Mouse (Mus musculus) naive thymus-derived CD4-positive, alpha-beta T cell, adult 2 months (primary cell): ENCODE measurements around the gene Coq8b.
A peak's percentile ranks its signal among the peaks of the same experiment; 100 is the strongest.

ENCODE experiments used
- DNase-seq: peaks from one replicate; pipeline ENCODE4 v3.0.0-alpha.2; 2011; ENCODE audit warnings: low read depth

The Coq8b gene

DNA sequence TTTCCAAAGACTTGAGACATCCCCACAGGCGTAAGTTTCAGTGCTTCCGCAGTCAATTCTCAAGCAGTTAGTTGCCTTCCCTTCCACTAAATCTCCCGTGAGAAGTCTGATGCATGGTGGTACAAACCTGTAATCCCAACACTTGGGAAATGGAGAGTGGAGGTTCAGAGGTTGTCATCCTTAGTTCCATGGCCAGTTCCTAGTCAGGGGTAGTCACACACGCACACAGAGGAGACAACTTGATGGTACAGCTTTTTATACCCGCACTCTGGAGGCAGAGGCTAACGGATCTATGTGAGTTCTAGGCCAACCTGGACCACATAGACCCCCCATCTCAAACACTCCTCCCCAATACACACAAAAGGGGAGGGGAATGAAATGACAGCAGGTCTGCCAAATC lies 4.0 kb upstream of the Coq8b start:
- no peak for DNase-seq

DNA sequence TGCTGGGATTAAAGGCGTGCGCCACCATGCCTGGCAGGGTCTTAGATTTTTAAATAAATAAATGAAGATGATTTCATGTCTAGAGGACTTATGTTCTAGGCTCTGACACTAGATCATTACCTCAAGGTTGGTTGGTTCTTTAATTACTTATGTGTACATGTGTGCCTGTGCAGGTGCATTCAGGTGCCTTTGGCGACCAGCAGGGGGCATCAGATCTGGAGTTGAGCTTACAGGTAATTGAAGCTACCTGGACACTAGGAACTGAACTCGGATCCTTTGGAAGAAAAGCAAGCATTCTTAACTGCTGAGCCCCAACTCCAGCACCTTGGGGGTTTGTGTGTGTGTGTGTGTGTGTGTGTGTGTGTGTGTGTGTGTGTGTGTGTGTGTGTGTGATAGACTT lies 2.0 kb upstream of the Coq8b start:
- DNase-seq, result peak; percentile 60

DNA sequence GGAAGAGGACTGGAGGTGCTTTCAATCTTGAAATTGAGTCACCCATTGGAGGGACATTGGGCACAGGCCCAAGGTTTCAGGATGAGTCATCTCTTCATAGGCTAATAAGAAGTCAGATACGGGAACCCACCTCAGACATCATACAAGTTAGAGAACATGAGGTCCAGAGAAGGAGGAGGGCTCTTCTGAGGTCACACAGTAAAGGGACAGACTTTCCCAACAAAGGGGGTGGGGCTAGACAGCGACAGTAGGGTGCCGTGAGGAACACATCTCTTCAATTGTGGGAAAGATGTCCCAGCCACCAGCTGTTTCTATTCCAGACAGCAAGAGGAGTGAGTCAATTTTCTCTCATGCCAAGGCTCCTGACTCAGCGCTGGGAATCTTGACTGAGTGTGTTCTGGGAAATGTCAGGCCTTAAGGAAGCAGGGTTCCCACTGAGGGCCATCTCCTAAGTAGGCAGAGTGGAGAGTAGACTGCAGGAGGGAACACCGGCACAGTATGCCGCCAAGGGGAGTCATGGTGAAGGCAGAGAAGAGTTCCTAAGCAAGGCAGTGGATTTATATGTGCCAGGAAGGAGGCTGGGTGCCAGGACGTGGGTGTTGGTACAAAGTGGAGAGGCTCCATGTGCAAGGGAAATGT lies 1.0 kb upstream of the Coq8b start:
- no peak for DNase-seq

DNA sequence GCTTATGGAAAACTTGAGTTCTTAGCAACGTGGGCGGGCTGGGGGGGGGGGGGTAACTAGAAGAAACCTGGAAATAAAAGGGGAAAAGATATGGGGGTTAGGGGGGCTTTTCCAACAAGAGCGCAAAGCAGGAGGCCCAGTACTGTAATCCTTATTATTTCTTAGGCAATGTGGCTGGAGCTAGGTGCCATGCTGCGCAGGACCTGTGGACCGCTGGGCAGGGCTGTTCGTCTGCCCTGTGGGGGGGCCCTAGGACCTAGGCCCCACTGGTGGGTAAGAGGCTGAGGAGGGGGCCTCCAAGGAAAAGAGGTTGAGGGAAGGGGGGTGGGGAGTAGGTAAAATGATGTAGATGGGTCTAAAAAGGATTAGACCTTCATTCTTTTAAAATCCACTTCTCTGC lies 477 bp downstream of the Coq8b start:
- DNase-seq, result no peak

DNA sequence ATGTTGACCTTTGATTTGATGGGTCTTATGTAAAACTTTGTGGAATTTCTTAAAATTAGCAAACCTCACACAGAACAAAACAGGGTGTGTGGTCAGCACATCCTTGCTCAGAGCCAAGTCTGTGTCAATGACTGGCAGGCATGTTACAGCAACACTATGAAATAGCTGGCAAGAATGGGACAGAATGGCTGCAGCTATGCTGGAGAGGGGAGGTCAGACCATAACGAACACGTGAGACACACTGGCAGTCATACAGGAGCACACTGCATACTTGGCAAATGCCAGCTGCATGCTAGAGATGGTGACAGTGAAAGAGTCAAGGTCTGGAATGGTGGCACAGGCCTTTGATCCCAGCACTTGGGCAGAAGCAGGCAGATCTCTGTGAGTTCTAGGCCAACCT lies 2.9 kb downstream of the Coq8b start:
- no peak for DNase-seq

DNA sequence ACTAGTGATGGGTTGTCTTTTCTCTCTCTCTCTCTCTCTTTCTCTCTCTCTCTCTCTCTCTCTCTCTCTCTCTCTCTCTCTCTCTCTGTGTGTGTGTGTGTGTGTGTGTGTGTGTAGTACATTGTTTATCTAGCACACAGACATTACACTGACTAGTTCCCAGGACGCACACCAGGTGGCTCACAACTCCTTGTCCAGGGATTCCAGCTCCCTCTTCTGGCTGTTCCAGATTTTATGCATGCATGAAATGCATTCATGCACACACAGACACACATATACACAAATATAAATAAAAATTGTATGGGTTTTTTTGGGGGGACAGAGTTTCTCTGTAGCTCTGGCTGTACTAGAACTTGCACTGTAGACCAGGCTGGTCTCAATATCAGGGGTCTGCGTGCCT lies 4.7 kb downstream of the Coq8b start:
- no peak for DNase-seq

DNA sequence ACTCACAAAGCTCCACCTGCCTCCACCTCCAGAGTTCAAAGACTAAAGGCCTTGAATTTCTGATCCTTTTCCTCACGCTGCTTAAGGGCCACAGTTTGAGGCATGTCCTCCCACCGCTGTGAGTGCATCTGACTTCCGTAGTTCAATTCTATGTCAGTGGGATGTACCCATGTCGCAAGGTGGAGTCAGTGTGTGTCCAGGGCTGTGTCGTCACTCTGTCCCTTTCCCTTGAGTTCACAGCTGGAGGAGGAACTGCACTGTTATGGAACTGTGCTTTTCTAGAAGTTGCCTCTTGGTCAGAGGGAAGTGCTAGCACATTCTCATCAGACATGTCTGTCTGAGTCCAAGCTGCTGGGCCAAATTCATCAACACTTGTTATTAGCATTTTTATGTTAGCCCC lies 5.7 kb downstream of the Coq8b start:
- no peak for DNase-seq

DNA sequence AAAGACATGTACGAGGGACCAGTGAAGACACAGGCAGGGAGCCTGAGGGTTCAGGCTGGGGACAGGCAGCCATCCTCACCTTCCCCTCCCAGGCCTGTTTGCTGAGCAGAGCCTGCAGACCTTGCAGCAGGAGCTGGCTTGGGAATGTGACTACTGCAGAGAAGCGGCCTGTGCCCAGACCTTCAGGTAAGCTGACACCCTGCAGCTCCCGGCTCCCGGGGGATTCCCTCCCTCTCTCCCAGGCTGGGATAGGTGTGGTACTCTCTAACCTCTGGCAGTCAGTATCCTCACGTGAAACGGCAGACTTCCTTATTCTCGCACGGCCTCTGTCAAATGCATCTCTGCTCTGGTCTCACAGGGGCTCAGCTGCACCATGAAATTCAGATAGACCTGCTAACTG lies 10.4 kb downstream of the Coq8b start:
- no peak for DNase-seq

DNA sequence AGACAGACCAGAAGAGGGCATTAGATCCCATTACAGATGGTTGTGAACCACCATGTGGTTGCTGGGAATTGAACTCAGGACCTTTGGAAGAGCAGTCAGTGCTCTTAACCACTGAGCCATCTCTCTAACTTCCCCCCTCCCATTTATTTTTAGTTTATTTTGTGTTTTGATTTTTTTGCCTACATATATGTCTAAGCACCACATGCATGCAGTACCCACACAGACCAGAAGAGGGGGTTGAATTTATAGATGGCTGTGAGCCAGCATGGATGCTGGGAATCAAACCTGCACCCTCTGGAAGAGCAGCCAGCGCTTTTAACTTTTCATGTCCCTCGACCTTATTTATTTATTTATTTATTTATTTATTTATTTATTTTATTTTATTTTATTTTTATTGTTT lies 11.3 kb downstream of the Coq8b start:
- peak; percentile 67 for DNase-seq

DNA sequence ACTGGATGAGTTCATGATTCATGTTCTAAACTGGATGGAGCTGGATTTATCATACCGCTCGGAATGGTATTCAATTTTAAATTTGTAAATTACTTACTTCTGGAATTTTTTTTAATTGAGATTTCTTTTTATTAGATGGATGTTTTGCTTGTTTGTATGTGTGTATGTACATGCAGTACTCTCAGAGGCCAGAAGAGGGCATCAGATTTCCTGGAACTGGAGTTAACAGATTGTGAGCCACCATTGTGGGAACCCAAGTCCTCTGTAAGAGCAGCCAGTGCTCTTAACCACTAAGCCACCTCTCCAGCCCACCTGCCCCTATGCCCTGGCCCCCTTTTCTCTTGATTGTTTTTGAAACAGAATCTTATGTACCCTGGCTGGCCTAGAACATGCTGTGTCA lies 16.3 kb downstream of the Coq8b start:
- DNase-seq, result peak; percentile 46

DNA sequence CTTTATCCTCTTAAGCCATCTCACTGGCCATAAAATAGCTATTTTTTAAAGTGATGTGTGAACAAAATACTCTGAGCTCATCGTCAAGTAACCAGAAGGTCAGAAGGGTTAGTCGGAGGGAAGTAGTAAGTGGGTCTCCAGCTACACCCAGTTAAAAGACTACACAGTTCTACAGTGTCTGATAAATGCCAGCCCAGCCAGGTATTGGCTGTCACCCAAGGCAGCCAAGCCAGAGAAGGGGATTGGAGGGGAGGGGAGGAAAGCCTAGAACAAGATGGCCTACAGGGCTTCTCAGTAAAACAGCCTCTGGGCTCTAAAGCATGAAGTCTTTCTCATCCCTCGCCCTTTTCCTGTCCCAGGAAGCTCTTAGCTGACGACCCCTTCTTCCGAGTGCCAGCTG lies 17.1 kb downstream of the Coq8b start:
- DNase-seq, result no peak

DNA sequence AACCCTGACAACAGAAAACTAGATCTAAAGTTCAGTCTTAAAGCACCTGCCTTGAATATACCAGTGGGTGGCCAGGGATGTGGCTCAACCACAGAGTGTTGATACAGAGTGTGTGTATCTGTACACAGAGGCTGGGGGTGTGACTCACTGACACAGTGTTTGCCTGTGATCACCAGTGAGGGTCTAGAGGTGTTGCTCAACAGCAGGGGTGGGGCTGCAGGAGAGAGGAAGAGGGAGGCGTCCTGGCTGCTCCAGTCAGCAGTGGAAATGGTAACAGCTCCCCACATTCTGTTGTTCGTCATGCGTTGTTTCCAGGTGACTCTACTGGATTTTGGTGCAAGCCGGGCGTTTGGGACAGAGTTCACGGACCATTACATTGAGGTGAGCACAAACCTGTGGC lies 19.1 kb downstream of the Coq8b start:
- no peak for DNase-seq

DNA sequence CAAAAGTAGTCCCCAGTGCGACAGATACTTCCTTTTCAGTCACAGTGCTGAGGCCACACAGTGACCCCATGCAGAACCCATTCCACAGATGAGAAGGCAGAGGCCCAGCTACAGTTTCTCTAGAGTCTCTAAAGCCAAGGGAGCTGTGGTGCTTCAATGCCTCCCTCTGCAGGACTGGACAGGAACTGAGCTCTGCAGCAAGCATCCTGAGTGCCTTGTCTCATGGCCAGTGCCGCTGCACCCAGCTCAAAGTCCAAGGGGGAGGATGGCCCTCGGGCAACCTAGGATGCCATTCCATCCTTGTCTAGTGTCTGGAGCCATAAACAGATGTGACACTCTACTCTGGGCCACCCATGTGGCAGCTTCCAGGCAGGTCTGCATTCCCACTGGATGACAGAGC lies 22.9 kb downstream of the Coq8b start:
- DNase-seq, result no peak

DNA sequence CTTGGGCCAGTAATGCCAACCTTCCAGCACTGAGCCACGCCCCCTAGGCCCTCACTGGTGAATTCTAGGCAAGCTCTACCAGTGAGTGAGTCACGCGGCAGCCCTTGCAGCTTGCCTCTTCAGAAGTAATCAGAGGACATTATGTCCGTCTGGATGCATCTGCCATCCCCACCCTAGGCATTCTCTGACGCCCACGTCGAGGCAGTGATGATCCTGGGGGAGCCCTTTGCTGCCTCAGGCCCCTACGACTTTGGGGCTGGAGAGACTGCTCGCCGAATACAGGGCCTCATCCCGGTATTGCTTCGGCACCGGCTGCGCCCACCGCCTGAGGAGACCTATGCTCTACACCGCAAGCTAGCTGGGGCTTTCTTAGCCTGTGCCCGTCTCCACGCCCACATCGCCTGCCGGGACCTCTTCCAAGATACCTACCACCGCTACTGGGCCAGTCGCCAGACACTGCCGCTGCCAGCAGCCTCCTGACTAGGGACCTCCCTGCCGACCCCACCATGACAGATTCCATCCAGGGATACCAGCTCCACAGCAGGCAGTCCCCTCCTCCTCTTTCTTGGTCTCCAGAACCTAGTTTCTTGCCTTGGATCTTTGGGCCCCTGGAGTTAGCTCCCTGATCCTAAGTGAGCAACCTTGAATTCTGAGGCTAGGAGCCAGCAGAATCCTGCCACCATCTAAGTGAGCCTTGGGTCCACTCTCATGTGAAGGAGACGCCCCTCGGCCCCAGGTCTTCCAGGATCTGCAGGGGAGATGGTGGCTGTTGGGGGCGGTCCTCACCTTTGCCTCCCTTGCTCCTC lies 24.4 kb downstream of the Coq8b start:
- DNase-seq, result no peak

DNA sequence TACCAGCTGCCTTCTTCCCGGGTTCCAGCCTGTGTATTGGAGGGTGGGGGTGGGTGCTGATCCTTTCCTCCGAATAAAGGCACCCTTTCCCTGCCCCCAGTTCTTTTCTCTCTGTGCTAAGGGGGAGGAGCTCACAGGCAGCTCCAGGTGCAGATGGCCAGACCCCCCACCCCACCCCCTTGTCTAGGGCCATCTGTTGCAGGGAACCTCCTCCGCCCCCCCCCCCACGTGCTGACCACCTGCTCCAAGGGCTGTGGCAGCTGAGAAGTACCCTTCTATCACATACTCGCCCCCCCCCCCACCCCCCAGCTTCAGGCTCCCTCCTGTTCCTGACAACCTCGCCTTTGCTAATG lies 25.0 kb downstream of the Coq8b start:
- no peak for DNase-seq

DNA sequence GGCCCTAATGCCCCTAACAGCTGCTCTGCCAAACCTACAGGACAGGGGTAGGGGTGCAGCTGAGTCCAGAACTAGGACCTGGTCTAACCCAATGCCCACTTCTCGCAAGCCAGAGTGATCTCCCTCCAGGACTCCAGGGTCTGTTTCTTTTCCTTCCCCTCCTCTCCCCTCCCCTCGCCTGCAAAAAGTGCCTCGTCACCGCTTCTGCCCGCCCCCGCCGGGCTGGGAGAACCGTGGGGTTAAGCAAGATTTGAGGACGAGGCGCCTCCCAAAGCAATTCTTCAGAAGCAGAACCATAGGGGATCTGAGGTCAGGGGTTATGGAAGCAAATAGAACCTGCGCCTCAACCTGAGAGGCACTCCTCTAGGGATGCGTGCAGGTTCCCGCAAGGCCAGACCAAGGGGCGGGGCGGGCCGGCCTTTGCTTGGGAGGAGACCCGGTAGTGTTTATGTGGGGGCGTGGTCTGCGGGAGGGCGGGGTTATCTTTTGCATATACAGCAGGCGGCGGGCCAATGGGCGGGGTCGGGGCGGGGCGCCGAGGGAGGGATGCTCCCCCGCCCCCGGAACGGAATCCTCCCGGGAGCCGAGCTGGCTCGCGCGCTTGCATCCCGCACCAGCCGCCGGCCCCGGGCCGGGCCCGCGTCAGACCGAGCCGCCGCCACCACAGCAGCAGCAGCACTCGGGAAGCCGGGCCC lies 25.5 kb downstream of the Coq8b start, which contains the start of gene Numbl:
Gene Numbl, plus strand, starts transcription at position 229 of the 695 bp plus-strand sequence.
- DNase-seq, result peak; percentile 94

DNA sequence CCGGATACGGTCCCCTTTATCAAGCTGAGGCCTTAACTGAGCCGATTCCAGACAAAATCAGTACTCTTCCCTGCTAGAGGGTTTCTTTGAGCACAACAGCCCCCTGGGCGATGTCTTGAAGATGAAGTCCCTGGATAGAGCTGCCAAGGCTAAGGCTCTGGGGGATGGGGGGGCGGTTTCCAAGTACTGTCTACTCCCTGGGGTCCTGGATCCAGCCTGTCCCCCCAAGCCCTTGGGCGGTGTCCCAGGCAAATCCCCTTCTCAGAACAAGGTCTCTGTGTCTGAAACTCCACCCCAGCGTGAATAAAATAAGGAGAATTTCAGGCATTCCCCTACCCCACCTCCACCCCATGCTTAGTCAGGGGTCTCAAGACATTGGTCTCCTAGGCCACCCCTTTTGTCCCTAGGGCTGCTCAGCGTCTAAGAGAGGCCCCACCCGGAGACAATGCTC lies 26.5 kb downstream of the Coq8b start:
- no peak for DNase-seq

DNA sequence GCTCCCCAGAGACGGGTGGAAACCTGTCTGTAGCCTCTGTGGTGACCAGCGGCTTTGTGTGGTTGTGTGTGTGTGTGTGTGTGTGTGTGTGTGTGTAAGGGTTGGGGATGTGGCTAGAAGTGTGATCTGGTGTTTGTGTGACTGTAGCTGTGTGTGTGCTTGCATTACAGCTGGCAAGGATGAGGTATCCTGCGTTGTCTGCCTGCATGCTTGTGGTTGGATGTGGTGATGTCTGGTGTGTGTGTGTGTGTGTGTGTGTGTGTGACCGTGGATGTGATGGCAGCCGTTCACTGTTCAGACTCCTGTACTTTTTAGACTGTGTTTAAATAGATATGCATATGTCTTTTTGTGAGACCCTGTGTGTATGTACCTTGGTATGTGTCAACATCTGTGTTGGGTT lies 26.9 kb downstream of the Coq8b start:
- peak; percentile 41 for DNase-seq

DNA sequence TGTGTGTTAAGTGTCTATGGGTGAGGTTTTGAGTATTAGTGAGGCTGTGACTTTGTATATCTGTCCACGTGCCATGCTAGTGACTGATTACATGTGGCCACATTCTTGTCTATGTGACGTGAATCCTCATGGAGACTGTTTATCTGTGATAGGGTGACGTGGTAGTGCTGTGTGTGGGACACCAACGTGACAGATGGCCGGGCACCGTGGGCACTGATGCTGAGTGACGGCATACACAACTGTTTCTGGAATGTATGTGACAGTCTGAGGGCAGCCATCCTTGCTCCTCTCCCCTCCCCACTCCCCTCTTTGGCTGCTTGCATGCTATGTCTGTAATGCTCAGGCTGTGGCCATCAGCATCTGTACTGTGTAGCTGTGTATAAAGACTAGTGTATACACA lies 28.0 kb downstream of the Coq8b start:
- DNase-seq, result no peak

DNA sequence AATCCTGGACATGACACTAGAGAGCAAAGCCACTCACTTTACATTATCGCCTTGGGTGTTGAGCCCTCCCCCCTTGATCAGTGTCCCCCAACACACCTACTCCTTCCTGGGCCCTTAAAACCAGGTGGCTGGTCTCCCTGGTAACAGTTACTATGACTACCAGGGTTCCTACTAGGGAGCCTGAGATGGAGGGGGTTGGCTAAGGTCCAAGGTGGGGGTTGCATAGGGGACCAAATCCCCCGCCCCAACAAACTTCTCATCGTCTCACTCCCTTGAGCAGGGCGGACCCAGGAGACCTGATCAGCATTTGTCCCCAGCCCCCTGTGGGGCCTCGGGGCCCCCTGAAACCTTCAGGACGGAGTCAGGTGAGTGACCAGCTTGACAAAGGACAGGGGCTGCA lies 29.1 kb downstream of the Coq8b start:
- no peak for DNase-seq

DNA sequence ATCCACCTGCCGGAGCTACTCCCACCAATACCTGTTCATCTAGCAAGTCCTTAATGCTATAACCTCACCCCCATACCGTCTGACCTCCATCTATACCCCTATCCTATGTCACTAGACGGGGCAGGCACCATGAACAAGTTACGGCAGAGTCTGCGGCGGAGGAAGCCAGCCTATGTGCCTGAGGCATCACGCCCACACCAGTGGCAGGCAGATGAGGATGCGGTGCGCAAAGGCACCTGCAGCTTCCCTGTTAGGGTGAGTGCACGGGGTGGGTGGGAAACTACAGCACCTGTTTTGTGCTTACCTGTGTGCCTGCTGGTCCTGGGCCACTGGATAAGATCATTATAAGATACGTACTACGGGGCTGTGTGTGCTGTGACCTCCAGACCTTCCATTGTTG lies 31.9 kb downstream of the Coq8b start:
- DNase-seq, result no peak

DNA sequence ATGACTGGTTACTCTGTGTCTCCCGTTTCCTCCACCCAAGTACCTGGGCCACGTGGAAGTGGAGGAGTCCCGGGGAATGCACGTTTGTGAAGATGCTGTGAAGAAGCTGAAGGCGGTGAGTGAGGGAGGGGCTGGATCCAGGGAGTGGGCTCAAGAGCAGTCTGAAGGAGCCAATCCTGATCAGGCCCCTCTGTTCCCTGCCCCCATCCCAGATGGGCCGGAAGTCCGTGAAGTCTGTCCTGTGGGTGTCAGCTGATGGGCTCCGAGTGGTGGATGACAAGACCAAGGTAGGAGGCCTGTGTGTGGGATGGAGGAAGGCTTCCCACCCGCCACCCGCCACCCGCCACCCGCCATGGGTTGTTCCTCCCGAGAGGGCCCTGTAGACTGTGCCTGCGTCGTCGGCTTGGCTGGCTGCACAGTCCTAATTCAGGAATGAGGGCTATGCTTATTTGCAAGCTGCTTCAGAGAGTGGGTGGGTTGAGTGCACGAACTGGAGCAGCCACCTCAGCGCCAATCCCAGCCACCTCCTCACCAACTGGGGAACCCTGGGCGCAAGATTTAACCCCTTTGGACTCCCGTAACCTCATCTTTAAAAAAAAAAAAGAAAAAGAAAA lies 33.8 kb downstream of the Coq8b start:
- no peak for DNase-seq

DNA sequence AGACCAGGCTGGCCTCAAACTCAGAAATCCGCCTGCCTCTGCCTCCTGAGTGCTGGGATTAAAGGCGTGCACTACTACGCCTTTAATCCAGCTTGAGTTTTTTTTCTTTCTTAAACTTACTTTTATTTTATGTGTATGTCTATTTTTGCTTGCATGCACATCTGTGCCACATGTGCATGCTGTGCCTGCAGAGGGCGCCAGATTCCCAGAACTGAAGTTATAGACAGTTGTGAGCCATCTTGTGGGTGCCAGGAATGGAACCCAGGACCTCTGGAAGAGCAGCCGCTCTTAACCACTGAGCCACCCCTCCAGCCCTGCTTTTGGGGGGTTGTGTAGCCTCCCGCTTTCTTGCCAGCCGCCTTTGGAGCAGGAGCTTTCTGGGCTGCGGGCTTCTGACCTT lies 38.6 kb downstream of the Coq8b start:
- DNase-seq, result no peak
